Mouse (Mus musculus) testis, adult 2 months (tissue): Measurements from ENCODE around the gene Tmem174. TPM values are rescaled to one million over a fixed set of nuclear protein-coding genes. Genes with fewer than 3 reads are reported as not detected.

Experiments
- H3K27ac ChIP-seq: fragments of 200-500 bp; 2 replicates; pipeline ENCODE4 v1.5.1; 2012; ENCODE audit warnings: low read depth, low read length; ENCODE audit not compliant: control insufficient read depth, insufficient read depth
- H3K27me3 ChIP-seq: fragments of 200-500 bp; 2 replicates; pipeline ENCODE4 v1.6.1; 2012; ENCODE audit warnings: mild to moderate bottlenecking, low read length, moderate library complexity; ENCODE audit not compliant: control insufficient read depth, insufficient read depth
- H3K36me3 ChIP-seq: fragments of 200-500 bp; 2 replicates; pipeline ENCODE4 v1.6.1; 2012; ENCODE audit warnings: mild to moderate bottlenecking, low read length; ENCODE audit not compliant: control insufficient read depth, insufficient read depth
- H3K4me1 ChIP-seq: fragments of 200-500 bp; 2 replicates; pipeline ENCODE4 v1.6.1; 2012; ENCODE audit warnings: low read length; ENCODE audit not compliant: control insufficient read depth, insufficient read depth
- H3K4me3 ChIP-seq: fragments of 200-500 bp; 2 replicates; pipeline ENCODE4 v1.5.1; 2012; ENCODE audit warnings: low read depth, mild to moderate bottlenecking, low read length, moderate library complexity, mixed read lengths; ENCODE audit not compliant: control insufficient read depth
- CTCF ChIP-seq: fragments of 200-500 bp; IDR thresholded peaks from 2 replicates; pipeline ENCODE4 v1.5.1; 2012; ENCODE audit warnings: low read depth, mild to moderate bottlenecking, inconsistent platforms, low read length, moderate library complexity; ENCODE audit not compliant: control insufficient read depth, insufficient read depth, insufficient replicate concordance
- POLR2A ChIP-seq: fragments of 200-500 bp; IDR thresholded peaks from 2 replicates; pipeline ENCODE4 v1.6.1; 2012; ENCODE audit warnings: low read depth, mild to moderate bottlenecking, inconsistent platforms, low read length, moderate library complexity; ENCODE audit not compliant: control insufficient read depth
- polyA plus RNA-seq: library from polyadenylated mRNA; depleted of rRNA; stranded (reverse); fragments of >200 nt; gene quantifications from 2 replicates; pipeline ENCODE4 v1.2.3, GENCODE M21; 2012; rRNA removed

The Tmem174 gene
- polyA plus RNA-seq, 1 experiment, result not detected

DNA sequence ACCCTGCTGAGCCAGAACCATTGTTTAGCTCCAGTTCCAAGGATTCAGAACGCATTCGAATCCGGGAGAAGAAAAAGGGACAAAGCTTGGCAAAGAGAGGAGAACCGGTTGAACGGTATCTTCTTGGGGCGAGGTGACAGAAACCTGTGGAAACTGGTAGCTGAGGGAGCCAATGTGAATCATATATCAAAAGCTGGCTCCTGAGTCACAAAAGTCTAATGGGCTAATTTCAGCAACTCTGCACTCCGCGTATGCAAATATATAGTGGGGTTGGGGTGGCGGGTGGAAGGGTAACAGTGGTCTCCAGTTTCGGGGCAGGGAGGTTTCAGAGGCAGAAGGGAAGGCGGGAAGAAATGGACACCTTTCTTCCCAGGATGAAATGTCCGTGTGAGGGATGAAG is 48.7 kb downstream of the Tmem174 start:
- TF ChIP-seq POLR2A (no peak), CTCF (no peak)
- Histone ChIP-seq H3K36me3 (no peaks in the 10 kb centered on the region), H3K4me3 (peak overlapping the region; percentile 65), H3K27ac (peak overlapping the region; percentile 37; the same call in 1 of the 2 replicates), H3K4me1 (peaks cover 20% of the 10 kb centered on the region), H3K27me3 (no peaks in the 10 kb centered on the region)

DNA sequence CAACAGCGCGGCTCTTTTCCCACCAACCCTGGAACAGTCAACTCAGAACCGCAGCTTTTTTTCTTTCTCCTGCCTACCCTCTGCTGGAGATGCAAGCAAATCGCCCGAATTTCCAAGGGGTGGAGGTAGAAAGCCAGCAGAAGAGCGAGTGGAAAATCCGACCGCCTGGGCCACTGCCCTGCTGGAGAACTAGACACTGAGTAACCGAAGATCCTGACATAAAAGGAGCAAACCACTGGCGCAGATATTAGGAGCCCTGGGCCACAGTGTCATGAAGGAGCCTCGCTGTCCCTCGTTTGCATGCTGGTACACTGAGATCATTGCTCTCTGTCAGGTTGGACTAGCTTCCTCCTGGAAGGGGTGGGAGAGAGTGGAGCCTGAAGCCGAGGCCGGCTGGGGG is 49.6 kb downstream of the Tmem174 start:
- TF ChIP-seq POLR2A (no peak), CTCF (no peak)
- peak overlapping the region; percentile 57 for H3K4me3 ChIP-seq
- H3K36me3 ChIP-seq, result no peaks in the 10 kb centered on the region
- H3K27me3 ChIP-seq, result no peaks in the 10 kb centered on the region
- no peak overlapping the region for H3K27ac ChIP-seq
- peaks cover 20% of the 10 kb centered on the region for H3K4me1 ChIP-seq

GRCm38 (mm10) chr13:98586817-98587575 is 50.2 kb downstream of the Tmem174 start:
- Histone ChIP-seq H3K4me3 (peak overlapping the region; percentile 74), H3K27me3 (no peaks in the 10 kb centered on the region), H3K27ac (no peak overlapping the region), H3K4me1 (peaks cover 20% of the 10 kb centered on the region), H3K36me3 (no peaks in the 10 kb centered on the region)
- TF ChIP-seq POLR2A, result no peak
- TF ChIP-seq CTCF, result no peak

Other genes starting within 250 kb of the Tmem174 start
- not detected in 2 replicates for gene Gm10320, start 145.4 kb downstream of the Tmem174 start, polyA plus RNA-seq
- 0.14 and 0.35 TPM in 2 replicates for gene Tmem171, start 57.4 kb upstream of the Tmem174 start, polyA plus RNA-seq
- gene Fcho2, start 178.0 kb upstream of the Tmem174 start, polyA plus RNA-seq, result 4.8 and 5.4 TPM in 2 replicates